Mouse (Mus musculus) cerebellum, adult 2 months (tissue): ENCODE measurements around the gene BC107364. TPM values are rescaled to one million over a fixed set of nuclear protein-coding genes. Genes with fewer than 3 reads are reported as not detected.
"Not testable (repeated sequence)": the region's sequence is repeated elsewhere in the genome, so short reads cannot be mapped to it uniquely, and the experiment has no call there.

Experiments
- DNase-seq, 2 experiments: peaks; one replicate each; pipeline ENCODE4 v3.0.0; 2021
- H3K27ac ChIP-seq: fragments of 200-500 bp; 2 replicates; pipeline ENCODE4 v1.5.1; 2012; ENCODE audit warnings: low read length, control low read depth, inconsistent platforms; ENCODE audit not compliant: insufficient read depth
- H3K27me3 ChIP-seq: fragments of 200-500 bp; 2 replicates; pipeline ENCODE4 v1.6.1; 2012; ENCODE audit warnings: inconsistent platforms, mild to moderate bottlenecking, low read length, moderate library complexity; ENCODE audit not compliant: control insufficient read depth, insufficient read depth
- H3K4me1 ChIP-seq: fragments of 200-500 bp; 2 replicates; pipeline ENCODE4 v1.6.1; 2011; ENCODE audit warnings: low read length; ENCODE audit not compliant: control insufficient read depth, insufficient read depth
- H3K4me3 ChIP-seq: fragments of 200-500 bp; replicated peaks from 2 replicates; pipeline ENCODE3; 2011; ENCODE audit warnings: mild to moderate bottlenecking, low read depth, low read length, control low read depth; ENCODE audit not compliant: insufficient read depth
- CTCF ChIP-seq: fragments of 200-500 bp; IDR thresholded peaks from 2 replicates; pipeline ENCODE4 v1.5.1; 2011; ENCODE audit warnings: low read depth, mild to moderate bottlenecking, control low read depth, low read length, moderate library complexity, borderline replicate concordance; ENCODE audit not compliant: insufficient read depth
- POLR2A ChIP-seq: fragments of 200-500 bp; IDR thresholded peaks from 2 replicates; pipeline ENCODE4 v1.6.1; 2011; ENCODE audit warnings: low read length, control low read depth, borderline replicate concordance; ENCODE audit not compliant: insufficient read depth
- WGBS: fragments of 180-500 bp; shearing (Covaris S2); methylation state at CpG from one replicate; pipeline ENCODE4 v1.1.7; 2018; 5-methylcytosine and 5-hydroxymethylcytosine counted together
- polyA plus RNA-seq: library from polyadenylated mRNA; depleted of rRNA; stranded (reverse); fragments of >200 nt; gene quantifications from 2 replicates; pipeline ENCODE4 v1.2.3, GENCODE M21; 2012; rRNA removed

BC107364 gene
- not detected in 2 replicates for polyA plus RNA-seq

- H3K27ac ChIP-seq, DNase-seq, H3K27me3 ChIP-seq, H3K4me1 ChIP-seq, H3K4me3 ChIP-seq: not testable (repeated sequence)
- no CpG with 5 or more reads among the region's 48 CpGs for WGBS
Measured at GRCm38 (mm10) chr3:96452262-96452661, at the start of gene BC107364. TSS of gene BC107364 (minus strand) at chr3:96452306.

- peak; percentile 81 to 90 for DNase-seq
- Histone ChIP-seq H3K27me3 (no peaks in the 10 kb centered on the region), H3K4me1 (no peaks in the 10 kb centered on the region), H3K4me3 (peak overlapping the region; percentile 89), H3K27ac (no peak overlapping the region)
- TF ChIP-seq CTCF (no peak), POLR2A (no peak)
- under 1% methylated on average over 32 of the region's 32 CpGs for WGBS
Measured at GRCm38 (mm10) chr3:96501391-96502115, 49.4 kb upstream of the BC107364 start.

- peak overlapping the region; percentile 83 for H3K4me3 ChIP-seq
- TF ChIP-seq POLR2A (no peak), CTCF (no peak)
- WGBS, result under 1% methylated on average over 19 of the region's 19 CpGs
- peak; percentile 85 to 90 for DNase-seq
- H3K27me3 ChIP-seq, result no peaks in the 10 kb centered on the region
- H3K4me1 ChIP-seq, result no peaks in the 10 kb centered on the region
- H3K27ac ChIP-seq, result peak overlapping the region; percentile 70
Measured at GRCm38 (mm10) chr3:96500691-96501265, 48.7 kb upstream of the BC107364 start.

- peak; percentile 92 to 95 for DNase-seq
- under 1% methylated on average over 17 of the region's 17 CpGs for WGBS
Measured at GRCm38 (mm10) chr3:96500289-96500621, 48.1 kb upstream of the BC107364 start.

GRCm38 (mm10) chr3:96499481-96500288 lies 47.6 kb upstream of the BC107364 start:
- under 1% methylated on average over 36 of the region's 36 CpGs for WGBS
- no peaks in the 10 kb centered on the region for H3K27me3 ChIP-seq
- peak overlapping the region; percentile 83 for H3K4me3 ChIP-seq
- peak overlapping the region; percentile 2 for H3K27ac ChIP-seq
- H3K4me1 ChIP-seq, result no peaks in the 10 kb centered on the region
- peak; percentile 80 to 85 for DNase-seq
- TF ChIP-seq CTCF (no peak), POLR2A (no peak)

More at GRCm38 (mm10) chr3:96500289-96500621, 48.1 kb upstream of the BC107364 start:
- H3K27ac ChIP-seq, result peak overlapping the region; percentile 70
- no peaks in the 10 kb centered on the region for H3K4me1 ChIP-seq
- H3K4me3 ChIP-seq, result peak overlapping the region; percentile 83
- TF ChIP-seq POLR2A (no peak), CTCF (no peak)
- H3K27me3 ChIP-seq, result no peaks in the 10 kb centered on the region

- no peak overlapping the region for H3K27ac ChIP-seq
- no peaks in the 10 kb centered on the region for H3K27me3 ChIP-seq
- H3K4me1 ChIP-seq, result no peaks in the 10 kb centered on the region
- TF ChIP-seq POLR2A (no peak), CTCF (no peak)
- WGBS, result 85% methylated on average over 4 of the region's 4 CpGs
- DNase-seq, result no peak
- no peak overlapping the region for H3K4me3 ChIP-seq
Measured at GRCm38 (mm10) chr3:96498476-96499245, 46.6 kb upstream of the BC107364 start.

- peak overlapping the region; percentile 71 for H3K4me3 ChIP-seq
- under 1% methylated on average over 19 of the region's 19 CpGs for WGBS
- peak; percentile 61; the same call in 1 of the 2 replicates for TF ChIP-seq CTCF
- no peak for TF ChIP-seq POLR2A
- H3K27ac ChIP-seq, result no peak overlapping the region
- no peaks in the 10 kb centered on the region for H3K27me3 ChIP-seq
- no peaks in the 10 kb centered on the region for H3K4me1 ChIP-seq
- DNase-seq, result peak; percentile 80 to 87
Measured at GRCm38 (mm10) chr3:96497451-96498028, 45.4 kb upstream of the BC107364 start.

GRCm38 (mm10) chr3:96496620-96497275 lies 44.6 kb upstream of the BC107364 start:
- H3K4me3 ChIP-seq, result peak overlapping the region; percentile 71
- H3K27ac ChIP-seq, H3K4me1 ChIP-seq, H3K27me3 ChIP-seq: not testable (repeated sequence)
- WGBS, result 37% methylated on average over 14 of the region's 14 CpGs
- DNase-seq, result peak in 1 of 2 experiments; percentile 30
